14 mouse cellular contexts compared by ENCODE assay signal in the genomic region with DNA sequence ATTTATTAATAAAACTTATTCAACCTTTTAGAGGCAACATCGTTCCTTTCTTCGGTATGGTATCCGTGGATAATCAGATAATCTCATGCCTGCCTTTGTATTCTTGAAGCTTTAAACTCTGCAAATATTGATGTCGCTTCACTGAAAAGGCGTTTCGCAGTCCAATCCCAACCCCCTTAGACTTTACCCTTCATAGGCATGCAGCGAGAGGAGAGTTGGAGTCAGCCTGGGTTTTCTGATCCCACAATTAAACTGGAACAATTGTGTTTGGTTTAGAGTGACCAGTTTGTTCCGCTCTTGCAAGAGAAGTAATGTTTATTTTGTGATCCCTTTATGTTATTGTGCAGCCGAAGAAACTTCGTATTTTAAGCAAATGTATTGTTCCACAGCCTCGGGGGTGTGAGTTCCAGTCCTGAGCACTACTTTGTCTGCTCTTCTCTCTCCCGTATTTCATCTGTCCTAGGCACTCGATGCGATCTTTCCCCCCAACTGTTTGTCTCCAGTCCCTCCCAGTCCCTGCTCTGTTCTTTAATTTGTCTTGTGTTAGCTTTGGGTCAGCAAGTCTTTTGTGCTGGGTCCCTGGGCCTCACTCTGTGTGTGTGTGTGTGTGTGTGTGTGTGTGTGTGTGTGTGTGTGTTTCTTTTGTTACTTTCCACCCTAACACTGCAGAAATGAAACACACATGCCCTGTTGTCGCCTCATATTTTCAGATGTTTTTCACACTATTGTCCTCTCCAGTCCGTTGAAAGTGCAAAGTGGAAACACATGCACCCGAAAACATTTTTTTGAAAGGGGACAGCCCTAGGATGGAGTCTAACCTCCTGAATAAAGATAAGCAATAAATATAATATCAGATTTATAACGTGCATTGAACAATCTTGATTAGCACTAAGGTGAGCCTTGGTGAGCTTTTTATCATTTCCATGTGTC.
DNase-seq lines count a peak whose midpoint lies in the region; ATAC-seq lines count a peak whose summit lies in the region.
"Had no signal": no experiment of that assay in that cellular context is flagged by ENCODE, and none has a peak within 500 bp of the region (broad histone marks: within the 10 kb centered on the region; RNA-seq: fewer than 3 reads in every experiment).

No protein-coding gene starts in this region.

- no peak overlapping the region for H3K27ac ChIP-seq in hindbrain, embryonic 11.5 days (ENCODE audit: low read depth, low read length)
- H3K27ac ChIP-seq in hindbrain, embryonic 14.5 days, result no peak overlapping the region
- H3K27ac ChIP-seq in forebrain, embryonic 15.5 days (replicated peaks), result peak overlapping the region; percentile 56
- peak overlapping the region; percentile 75 for H3K27ac ChIP-seq in neural tube, embryonic 13.5 days (replicated peaks)
- H3K27ac ChIP-seq: left cerebral cortex, adult 2 months had no signal

- peaks cover 4% of the 10 kb centered on the region for H3K4me1 ChIP-seq in hindbrain, embryonic 11.5 days (replicated peaks; ENCODE audit: control insufficient read depth, insufficient read depth, low read length)
- peaks cover 8% of the 10 kb centered on the region for H3K4me1 ChIP-seq in hindbrain, embryonic 14.5 days (replicated peaks; ENCODE audit: control insufficient read depth, insufficient read depth, low read length)
- peaks cover 38% of the 10 kb centered on the region for H3K4me1 ChIP-seq in forebrain, embryonic 15.5 days
- H3K4me1 ChIP-seq in neural tube, embryonic 13.5 days (replicated peaks), result peaks cover 34% of the 10 kb centered on the region

- peaks cover 54% of the 10 kb centered on the region for H3K27me3 ChIP-seq in hindbrain, embryonic 11.5 days (ENCODE audit: control insufficient read depth, insufficient read depth, low read length)
- peaks cover 83% of the 10 kb centered on the region for H3K27me3 ChIP-seq in hindbrain, embryonic 14.5 days (ENCODE audit: control insufficient read depth, insufficient read depth, low read length)
- H3K27me3 ChIP-seq in forebrain, embryonic 15.5 days, result peaks cover 55% of the 10 kb centered on the region
- H3K27me3 ChIP-seq in neural tube, embryonic 13.5 days, result peaks cover 87% of the 10 kb centered on the region

- peak; percentile 65 for ATAC-seq in hindbrain, embryonic 11.5 days (ENCODE audit: low FRiP score)
- no peak for ATAC-seq in hindbrain, embryonic 14.5 days (ENCODE audit: low FRiP score)
- ATAC-seq in forebrain, embryonic 15.5 days (replicated peaks), result no peak
- ATAC-seq in neural tube, embryonic 13.5 days (ENCODE audit: low read depth), result 0 out of 2 replicates have a peak, but pooled peaks have one; percentile 9
- ATAC-seq: CD4-positive, CD25-positive, alpha-beta regulatory T cell, adult 4 months; liver, postnatal 0 days had no signal

- H3K4me3 ChIP-seq in hindbrain, embryonic 11.5 days (ENCODE audit: low read depth, low read length), result no peak overlapping the region; the same call in 1 of the 2 replicates
- no peak overlapping the region for H3K4me3 ChIP-seq in hindbrain, embryonic 14.5 days (replicated peaks; ENCODE audit: low read length)
- H3K4me3 ChIP-seq in forebrain, embryonic 15.5 days, result peak overlapping the region; percentile 17
- H3K4me3 ChIP-seq in neural tube, embryonic 13.5 days, result peak overlapping the region; percentile 11
- H3K4me3 ChIP-seq: left cerebral cortex, adult 2 months had no signal

- no peaks in the 10 kb centered on the region for H3K9me3 ChIP-seq in hindbrain, embryonic 11.5 days (ENCODE audit: control insufficient read depth, low read length)
- no peaks in the 10 kb centered on the region for H3K9me3 ChIP-seq in hindbrain, embryonic 14.5 days (ENCODE audit: control insufficient read depth, low read length)
- H3K9me3 ChIP-seq in forebrain, embryonic 15.5 days, result no peaks in the 10 kb centered on the region
- no peaks in the 10 kb centered on the region for H3K9me3 ChIP-seq in neural tube, embryonic 13.5 days
- H3K9me3 ChIP-seq: megakaryocyte, embryonic 14.5 days had no signal

- H3K36me3 ChIP-seq in hindbrain, embryonic 11.5 days (ENCODE audit: control insufficient read depth, insufficient read depth, low read length), result no peaks in the 10 kb centered on the region
- no peaks in the 10 kb centered on the region for H3K36me3 ChIP-seq in hindbrain, embryonic 14.5 days (replicated peaks; ENCODE audit: control insufficient read depth, insufficient read depth)
- H3K36me3 ChIP-seq in forebrain, embryonic 15.5 days, result no peaks in the 10 kb centered on the region
- H3K36me3 ChIP-seq in neural tube, embryonic 13.5 days, result no peaks in the 10 kb centered on the region

- no peak overlapping the region for H3K9ac ChIP-seq in hindbrain, embryonic 11.5 days (ENCODE audit: low read depth, low read length)
- H3K9ac ChIP-seq in hindbrain, embryonic 14.5 days, result no peak overlapping the region
- no peak overlapping the region for H3K9ac ChIP-seq in forebrain, embryonic 15.5 days (replicated peaks)
- H3K9ac ChIP-seq in neural tube, embryonic 13.5 days, result peak overlapping the region; percentile 26; the same call in 1 of the 2 replicates
- H3K9ac ChIP-seq: liver, postnatal 0 days had no signal

- H3K4me2 ChIP-seq in hindbrain, embryonic 11.5 days (replicated peaks; ENCODE audit: low read depth, low read length), result peak overlapping the region; percentile 14; the same call in 1 of the 2 replicates
- H3K4me2 ChIP-seq in hindbrain, embryonic 14.5 days (replicated peaks), result no peak overlapping the region
- peak overlapping the region; percentile 18 for H3K4me2 ChIP-seq in forebrain, embryonic 15.5 days (replicated peaks)
- peak overlapping the region; percentile 40 for H3K4me2 ChIP-seq in neural tube, embryonic 13.5 days

- WGBS in hindbrain, embryonic 11.5 days, result 2% methylated on average over 18 of the region's 18 CpGs
- 2% methylated on average over 18 of the region's 18 CpGs for WGBS in hindbrain, embryonic 14.5 days
- 3% methylated on average over 18 of the region's 18 CpGs for WGBS in forebrain, embryonic 15.5 days
- WGBS in neural tube, embryonic 13.5 days, result 1% methylated on average over 18 of the region's 18 CpGs

- DNase-seq in hindbrain, embryonic 11.5 days (ENCODE audit: low spot score), result peak; percentile 74
- DNase-seq in hindbrain, embryonic 14.5 days (ENCODE audit: low spot score), result no peak
- DNase-seq in embryo, embryonic 9.5 days (ENCODE audit: extremely low spot score), result peak; percentile 70
- no peak for DNase-seq in cerebellum, adult 18-20 months
- DNase-seq in thymus, postnatal 14 days, result no peak
- no peak for DNase-seq in adrenal gland, postnatal 14 days
- DNase-seq: cerebellum, adult 9-11 months; heart, postnatal 14 days; liver, postnatal 0 days had no signal

Comparison
In these comparisons a context has a peak if more than half of its experiments do, and no peak if none do; other contexts are left out.
1. ATAC-seq: peak in hindbrain, embryonic 11.5 days (single experiment) and neural tube, embryonic 13.5 days (single experiment); none in hindbrain, embryonic 14.5 days (single experiment) and forebrain, embryonic 15.5 days (single experiment).
2. DNase-seq: peak in hindbrain, embryonic 11.5 days (single experiment) and embryo, embryonic 9.5 days (single experiment); none in hindbrain, embryonic 14.5 days (single experiment), cerebellum, adult 18-20 months (0 of 2), thymus, postnatal 14 days (single experiment) and adrenal gland, postnatal 14 days (single experiment).
3. H3K27ac ChIP-seq: peak in forebrain, embryonic 15.5 days (single experiment) and neural tube, embryonic 13.5 days (single experiment); none in hindbrain, embryonic 11.5 days (single experiment) and hindbrain, embryonic 14.5 days (single experiment).
4. H3K4me3 ChIP-seq: peak in forebrain, embryonic 15.5 days (single experiment) and neural tube, embryonic 13.5 days (single experiment); none in hindbrain, embryonic 11.5 days (single experiment) and hindbrain, embryonic 14.5 days (single experiment).